Mouse (Mus musculus): ENCODE results near the gene Rabif. TPM values are rescaled to one million over a fixed set of nuclear protein-coding genes. Genes with fewer than 3 reads are reported as not detected.

Gene Rabif
- 19.6 TPM for total RNA-seq (2023)

GRCm38 (mm10) chr1:134494428-134495215 is at the start of gene Rabif:
TSS of gene Rabif (plus strand) at chr1:134494648.

GRCm38 (mm10) chr1:134454904-134455824 is 39.3 kb upstream of the Rabif start, which contains the start of gene Klhl12:
TSS of gene Klhl12 (plus strand) at chr1:134455531.

GRCm38 (mm10) chr1:134549632-134550132 is 55.2 kb downstream of the Rabif start, which contains the start of gene Mgat4e:
TSS of gene Mgat4e (minus strand) at chr1:134549682.

Other genes with a start within 250 kb of the Rabif start
- not detected for gene Myog, start 204.7 kb upstream of the Rabif start, total RNA-seq (2023)
- 0.95 TPM for gene Ppfia4, start 161.7 kb upstream of the Rabif start, total RNA-seq (2023)
- 69.8 TPM for gene Tmem183a, start 132.7 kb upstream of the Rabif start, total RNA-seq (2023)
- gene 4933406M09Rik, start 108.7 kb upstream of the Rabif start, total RNA-seq (2023): not detected
- gene Cyb5r1, start 89.1 kb upstream of the Rabif start, total RNA-seq (2023): 17.5 TPM
- gene Adipor1, start 79.3 kb upstream of the Rabif start, total RNA-seq (2023): 77.8 TPM
- 40.0 TPM for gene Klhl12, start 39.1 kb upstream of the Rabif start, total RNA-seq (2023)
- not detected for gene Mgat4e, start 55.0 kb downstream of the Rabif start, total RNA-seq (2023)
- 47.7 TPM for gene Kdm5b, start 65.5 kb downstream of the Rabif start, total RNA-seq (2023)
- gene Syt2, start 152.0 kb downstream of the Rabif start, total RNA-seq (2023): not detected

Data from CD8-positive naive resting alpha-beta T cell, adult 57 days (primary cell).